Mouse (Mus musculus): ENCODE data around the gene Zbtb40. TPM values are rescaled to one million over a fixed set of nuclear protein-coding genes. Genes with fewer than 3 reads are reported as not detected.

Gene Zbtb40
- polyA plus RNA-seq, 1 experiment = 9.5 TPM

DNA sequence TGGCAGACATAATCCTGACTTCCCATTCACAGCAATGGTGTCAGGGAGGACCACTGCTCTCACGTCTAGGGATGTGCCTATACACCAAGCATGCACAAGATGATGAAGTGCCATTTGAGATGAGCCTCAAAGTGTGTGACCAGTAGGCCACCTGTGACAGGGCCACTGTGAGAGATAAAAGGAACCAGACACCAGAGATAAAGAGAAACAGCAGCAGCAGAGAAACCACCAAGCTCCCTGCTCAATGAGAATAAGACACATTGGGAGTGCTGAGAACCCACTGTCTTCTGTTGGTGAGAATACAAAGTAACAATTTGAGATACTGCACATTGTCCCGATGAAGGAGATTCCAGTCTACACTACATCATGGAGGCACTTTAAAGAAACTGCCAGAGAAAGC is 23.5 kb downstream of the Zbtb40 start:
- TF ChIP-seq POLR2A (IDR thresholded peaks at IDR 0.05; ENCODE audit: low read depth, low read length) (no peak), CTCF (conservative IDR thresholded peaks at IDR 0.05; ENCODE audit: insufficient read depth, insufficient read length, low read depth, low read length) (no peak)
- Histone ChIP-seq H3K27me3 (replicated peaks; ENCODE audit: control insufficient read depth, insufficient read depth, low read length) (no peaks in the 10 kb centered on the region), H3K27ac (ENCODE audit: insufficient read depth, low read depth, low read length) (no peak overlapping the region), H3K36me3 (ENCODE audit: control insufficient read depth, insufficient read depth, low read length) (no peaks in the 10 kb centered on the region), H3K4me3 (ENCODE audit: insufficient read depth, low read depth, low read length) (no peak overlapping the region), H3K4me1 (ENCODE audit: control insufficient read depth, insufficient read depth, low read length) (peaks cover 10% of the 10 kb centered on the region; the same call in 1 of the 2 replicates)
- WGBS = 90% methylated on average over 2 of the region's 2 CpGs
- DNase-seq = no peak

DNA sequence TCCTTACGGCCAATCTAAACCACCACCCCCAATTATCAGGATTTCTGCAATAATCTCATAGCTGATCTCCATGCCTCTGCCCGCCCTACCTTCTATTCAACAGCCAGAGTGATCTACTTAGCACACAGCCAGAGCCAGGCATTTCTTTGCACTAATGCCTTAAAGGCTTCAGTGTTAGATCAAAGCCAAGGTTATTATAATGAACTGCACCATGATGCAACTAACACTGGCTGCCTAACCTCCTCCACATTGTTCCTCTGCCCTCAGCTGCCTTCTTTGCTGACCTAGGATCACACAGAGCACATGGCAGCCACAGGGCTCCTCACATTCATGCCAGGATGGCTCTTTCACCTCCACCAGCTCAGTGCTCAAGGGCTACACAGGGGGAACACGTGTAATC is 28.5 kb downstream of the Zbtb40 start:
- no peak for DNase-seq
- no peaks in the 10 kb centered on the region for H3K27me3 ChIP-seq (replicated peaks; ENCODE audit: control insufficient read depth, insufficient read depth, low read length)
- WGBS = 77% methylated on average over 3 of the region's 3 CpGs
- H3K4me3 ChIP-seq (ENCODE audit: insufficient read depth, low read depth, low read length) = no peak overlapping the region
- H3K4me1 ChIP-seq (ENCODE audit: control insufficient read depth, insufficient read depth, low read length) = no peaks in the 10 kb centered on the region
- H3K27ac ChIP-seq (ENCODE audit: insufficient read depth, low read depth, low read length) = no peak overlapping the region
- TF ChIP-seq POLR2A (IDR thresholded peaks at IDR 0.05; ENCODE audit: low read depth, low read length) = no peak
- peaks cover 1% of the 10 kb centered on the region; the same call in 1 of the 2 replicates for H3K36me3 ChIP-seq (ENCODE audit: control insufficient read depth, insufficient read depth, low read length)

DNA sequence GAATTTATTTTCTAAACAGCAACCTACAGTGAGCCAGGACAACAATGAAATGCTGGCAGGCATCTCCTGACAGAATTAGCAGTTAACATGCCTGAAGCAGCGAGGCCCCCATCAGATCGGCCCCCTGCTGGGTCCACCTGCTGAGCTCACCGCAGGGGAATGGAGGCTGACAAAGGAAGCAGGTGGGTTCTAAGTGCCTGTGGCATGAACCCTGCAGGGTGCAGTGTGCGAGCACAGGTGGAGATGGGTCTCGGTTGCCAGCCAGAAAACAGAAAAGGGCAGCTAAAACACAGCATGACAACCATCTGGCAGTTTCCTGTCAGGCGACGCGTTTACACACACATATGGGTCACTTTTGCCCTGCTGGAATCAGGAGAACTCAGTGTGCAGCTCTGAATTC is 32.7 kb downstream of the Zbtb40 start:
- Histone ChIP-seq H3K4me1 (ENCODE audit: control insufficient read depth, insufficient read depth, low read length) (no peaks in the 10 kb centered on the region), H3K36me3 (ENCODE audit: control insufficient read depth, insufficient read depth, low read length) (peaks cover 1% of the 10 kb centered on the region; the same call in 1 of the 2 replicates)
- WGBS = 86% methylated on average over 8 of the region's 8 CpGs

DNA sequence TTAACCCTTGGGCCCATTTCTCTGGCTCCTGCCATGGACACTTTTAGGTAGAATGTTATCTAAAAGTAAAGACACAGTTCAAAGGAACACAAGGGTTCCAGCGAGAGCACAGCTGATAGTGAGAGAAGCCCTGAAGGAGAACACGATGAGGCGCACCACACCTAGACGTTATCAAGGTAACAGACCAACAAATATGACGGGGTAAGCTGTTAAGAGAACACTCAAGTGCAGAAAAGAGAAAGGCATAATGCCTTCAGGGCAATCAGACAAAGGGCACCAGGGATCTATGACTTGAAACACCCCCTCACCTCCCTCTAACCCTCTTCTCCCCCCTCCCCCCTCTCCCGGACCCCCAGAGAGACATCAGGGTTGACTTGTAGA is 33.1 kb downstream of the Zbtb40 start:
- no peaks in the 10 kb centered on the region for H3K27me3 ChIP-seq (replicated peaks; ENCODE audit: control insufficient read depth, insufficient read depth, low read length)
- WGBS = 87% methylated on average over 6 of the region's 6 CpGs
- H3K4me3 ChIP-seq (ENCODE audit: insufficient read depth, low read depth, low read length) = no peak overlapping the region
- no peak for TF ChIP-seq CTCF (conservative IDR thresholded peaks at IDR 0.05; ENCODE audit: insufficient read depth, insufficient read length, low read depth, low read length)
- TF ChIP-seq POLR2A (IDR thresholded peaks at IDR 0.05; ENCODE audit: low read depth, low read length) = no peak
- DNase-seq = no peak
- no peak overlapping the region for H3K27ac ChIP-seq (ENCODE audit: insufficient read depth, low read depth, low read length)
- H3K4me1 ChIP-seq (ENCODE audit: control insufficient read depth, insufficient read depth, low read length) = no peaks in the 10 kb centered on the region
- peaks cover 1% of the 10 kb centered on the region; the same call in 1 of the 2 replicates for H3K36me3 ChIP-seq (ENCODE audit: control insufficient read depth, insufficient read depth, low read length)

More for the DNA sequence above, 32.7 kb downstream of the Zbtb40 start:
- no peak overlapping the region for H3K4me3 ChIP-seq (ENCODE audit: insufficient read depth, low read depth, low read length)
- TF ChIP-seq CTCF (conservative IDR thresholded peaks at IDR 0.05; ENCODE audit: insufficient read depth, insufficient read length, low read depth, low read length) (no peak), POLR2A (IDR thresholded peaks at IDR 0.05; ENCODE audit: low read depth, low read length) (no peak)
- H3K27ac ChIP-seq (ENCODE audit: insufficient read depth, low read depth, low read length) = no peak overlapping the region
- DNase-seq = no peak
- H3K27me3 ChIP-seq (replicated peaks; ENCODE audit: control insufficient read depth, insufficient read depth, low read length) = no peaks in the 10 kb centered on the region

DNA sequence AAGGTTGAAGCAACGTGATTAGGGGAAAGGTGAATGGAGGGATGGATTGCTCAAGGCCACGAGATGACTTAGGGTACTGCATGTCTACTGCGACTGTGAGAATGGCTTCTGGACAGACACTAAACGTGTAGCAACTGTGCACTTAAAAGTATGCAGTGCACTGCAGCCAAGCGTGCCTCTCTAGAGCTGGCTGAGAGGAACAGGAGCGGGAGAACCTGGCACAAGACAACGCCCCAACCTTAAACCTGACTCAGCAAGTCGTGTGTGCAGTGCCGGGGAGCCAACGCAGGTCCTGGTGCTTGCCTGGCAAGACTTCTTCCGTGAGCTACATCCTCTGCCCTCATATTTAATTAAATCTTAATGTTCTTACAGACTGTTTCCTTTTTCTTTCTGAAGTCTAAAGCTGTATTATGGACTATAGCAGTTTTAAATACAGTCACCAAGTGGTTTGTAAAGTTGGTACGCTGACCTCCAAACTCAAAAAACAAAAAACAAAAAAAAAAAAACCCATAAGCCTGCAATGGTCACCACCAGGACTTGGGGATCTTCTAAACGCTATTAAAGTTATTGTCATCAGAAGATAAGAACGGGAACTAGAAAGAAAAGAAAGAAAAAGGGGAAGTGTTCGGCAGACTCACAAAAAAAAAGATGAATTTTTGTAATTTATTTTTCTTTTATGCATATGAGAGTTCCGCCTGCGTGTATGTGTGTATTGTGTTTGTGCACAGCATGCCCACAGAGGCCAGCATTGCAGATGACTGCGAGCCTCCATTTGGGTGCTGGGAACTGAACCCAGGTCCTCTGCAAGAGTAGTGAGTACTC is 33.7 kb downstream of the Zbtb40 start:
- Histone ChIP-seq H3K4me1 (ENCODE audit: control insufficient read depth, insufficient read depth, low read length) (no peaks in the 10 kb centered on the region), H3K27me3 (replicated peaks; ENCODE audit: control insufficient read depth, insufficient read depth, low read length) (no peaks in the 10 kb centered on the region), H3K27ac (ENCODE audit: insufficient read depth, low read depth, low read length) (no peak overlapping the region), H3K36me3 (ENCODE audit: control insufficient read depth, insufficient read depth, low read length) (peaks cover 1% of the 10 kb centered on the region; the same call in 1 of the 2 replicates), H3K4me3 (ENCODE audit: insufficient read depth, low read depth, low read length) (no peak overlapping the region)
- WGBS = 74% methylated on average over 18 of the region's 18 CpGs
- no peak for DNase-seq
- TF ChIP-seq POLR2A (IDR thresholded peaks at IDR 0.05; ENCODE audit: low read depth, low read length) (no peak), CTCF (conservative IDR thresholded peaks at IDR 0.05; ENCODE audit: insufficient read depth, insufficient read length, low read depth, low read length) (no peak)

DNA sequence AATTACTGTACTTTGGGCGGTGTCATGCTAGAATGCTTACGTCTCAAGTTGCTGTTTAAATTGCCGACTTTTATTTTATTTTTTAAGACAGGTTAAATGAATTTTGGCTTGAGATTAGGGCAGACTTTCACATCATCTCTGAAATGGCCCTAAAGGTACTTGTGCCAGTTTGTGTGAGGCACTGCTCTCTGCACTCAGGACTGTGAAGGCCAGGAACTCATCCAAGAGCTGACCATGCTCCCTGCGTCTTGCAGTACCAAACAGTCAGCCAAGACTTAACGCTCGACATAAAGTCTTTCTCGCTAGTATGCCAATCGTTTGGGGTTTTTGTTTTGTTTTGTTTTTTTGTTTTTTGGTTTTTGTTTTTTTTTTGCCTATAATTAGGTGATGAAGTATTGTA is 34.5 kb downstream of the Zbtb40 start:
- 89% methylated on average over 8 of the region's 8 CpGs for WGBS
- H3K36me3 ChIP-seq (ENCODE audit: control insufficient read depth, insufficient read depth, low read length) = peaks cover 1% of the 10 kb centered on the region; the same call in 1 of the 2 replicates
- H3K4me1 ChIP-seq (ENCODE audit: control insufficient read depth, insufficient read depth, low read length) = no peaks in the 10 kb centered on the region
- TF ChIP-seq CTCF (conservative IDR thresholded peaks at IDR 0.05; ENCODE audit: insufficient read depth, insufficient read length, low read depth, low read length) (no peak), POLR2A (IDR thresholded peaks at IDR 0.05; ENCODE audit: low read depth, low read length) (no peak)
- no peaks in the 10 kb centered on the region for H3K27me3 ChIP-seq (replicated peaks; ENCODE audit: control insufficient read depth, insufficient read depth, low read length)
- no peak for DNase-seq
- no peak overlapping the region for H3K4me3 ChIP-seq (ENCODE audit: insufficient read depth, low read depth, low read length)
- H3K27ac ChIP-seq (ENCODE audit: insufficient read depth, low read depth, low read length) = no peak overlapping the region

DNA sequence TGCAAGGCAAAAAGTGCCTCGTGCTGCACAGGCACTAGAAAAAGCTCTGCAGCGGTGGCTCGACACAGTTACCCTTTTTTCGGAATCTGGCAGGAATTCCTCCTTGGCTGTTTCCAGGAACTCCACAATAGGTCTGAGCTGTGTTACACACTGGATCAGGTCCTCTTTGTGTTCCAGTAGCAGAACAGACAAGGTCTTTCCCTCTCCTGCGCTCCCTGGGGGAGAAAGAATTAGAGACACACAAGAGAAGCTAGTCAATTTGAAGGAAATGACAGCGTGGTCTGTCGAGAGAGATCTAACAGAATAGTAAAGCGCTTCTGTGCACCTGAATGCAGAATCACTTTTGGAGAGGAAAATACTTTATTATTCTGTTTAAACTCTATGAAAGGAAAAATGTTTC is 41.6 kb downstream of the Zbtb40 start:
- H3K4me3 ChIP-seq (ENCODE audit: insufficient read depth, low read depth, low read length) = no peak overlapping the region
- no peak for TF ChIP-seq CTCF (conservative IDR thresholded peaks at IDR 0.05; ENCODE audit: insufficient read depth, insufficient read length, low read depth, low read length)
- TF ChIP-seq POLR2A (IDR thresholded peaks at IDR 0.05; ENCODE audit: low read depth, low read length) = no peak
- WGBS = 84% methylated on average over 8 of the region's 8 CpGs
- H3K4me1 ChIP-seq (ENCODE audit: control insufficient read depth, insufficient read depth, low read length) = no peaks in the 10 kb centered on the region
- H3K36me3 ChIP-seq (ENCODE audit: control insufficient read depth, insufficient read depth, low read length) = no peaks in the 10 kb centered on the region
- no peak for DNase-seq
- H3K27me3 ChIP-seq (replicated peaks; ENCODE audit: control insufficient read depth, insufficient read depth, low read length) = no peaks in the 10 kb centered on the region
- no peak overlapping the region for H3K27ac ChIP-seq (ENCODE audit: insufficient read depth, low read depth, low read length)

Measured in kidney, adult 2 months (tissue).